Mouse (Mus musculus) erythroblast, embryonic 14.5 days (primary cell): ENCODE results near the gene Ankrd6.

ENCODE experiments used
- GATA1 ChIP-seq: IDR thresholded peaks from 2 replicates; pipeline ENCODE4 v1.6.1; 2012; ENCODE audit warnings: low read length, inconsistent platforms, mixed read lengths
- TAL1 ChIP-seq: IDR thresholded peaks from 3 replicates; pipeline ENCODE4 v1.6.1; 2012; ENCODE audit warnings: low read length, inconsistent platforms, mixed read lengths

- TF ChIP-seq GATA1, result no peak
- no peak for TF ChIP-seq TAL1
These were observed at the start of gene Ankrd6 for GRCm38 (mm10) chr4:32950356-32951034.
